Mouse (Mus musculus) sigmoid colon, adult 10 weeks (tissue): ENCODE results near the gene Gm20594. TPM values are rescaled to one million over a fixed set of nuclear protein-coding genes. Genes with fewer than 3 reads are reported as not detected.

Experiments used
- polyA plus RNA-seq: library from polyadenylated mRNA; stranded (reverse); fragments of 350-450 nt; fragmentation: Illumina TruSeq; extraction: RNeasy Lipid Tissue Mini Kit (QIAGEN cat#74804); gene quantifications from one replicate; pipeline ENCODE4 v1.2.3, GENCODE M21; 2014; ENCODE audit warnings: low read depth, low replicate concordance

The Gm20594 gene
- not detected for polyA plus RNA-seq

GRCm38 (mm10) chr6:79817616-79818015, at the start of gene Gm20594:
Gm20594 (plus strand) TSS chr6:79817916.

Other genes starting within 250 kb of the Gm20594 start
- gene Lrrtm4, start 201.0 kb downstream of the Gm20594 start, polyA plus RNA-seq: 0.82 TPM